Mouse (Mus musculus): Measurements from ENCODE around the gene Thoc5. TPM values are rescaled to one million over a fixed set of nuclear protein-coding genes. Genes with fewer than 3 reads are reported as not detected.

Gene Thoc5
- total and polyA plus RNA-seq, 2 experiments, result 10.0 to 10.4 TPM

GRCm38 (mm10) chr11:4873755-4874475, 21.2 kb upstream of the Thoc5 start, which contains the start of gene Nipsnap1:
Gene Nipsnap1 (plus strand): TSS chr11:4873951.
- whole genome bisulfite sequencing, result 1% methylated on average over 30 of the region's 30 CpGs
- peak within 1 kb of the TSS; percentile 74 for H3K9ac ChIP-seq (ENCODE audit: low read depth, low read length)
- DNase-seq (ENCODE audit: extremely low read depth, low read depth, low spot score), result peak; percentile 69
- H3K36me3 ChIP-seq (ENCODE audit: control insufficient read depth, insufficient read depth, low read length), result no peaks in the 10 kb centered on the region
- peaks cover 4% of the 10 kb centered on the region; the same call in 1 of the 2 replicates for H3K4me1 ChIP-seq (ENCODE audit: control insufficient read depth, insufficient read depth, low read length)
- H3K27me3 ChIP-seq (ENCODE audit: control insufficient read depth, insufficient read depth, low read length), result no peaks in the 10 kb centered on the region
- peak; percentile 75; the same call in 1 of the 2 replicates for TF ChIP-seq POLR2A (IDR thresholded peaks at IDR 0.05; ENCODE audit: extremely low read depth, insufficient read depth, low read length)
- TF ChIP-seq CTCF (IDR thresholded peaks at IDR 0.05; ENCODE audit: low read depth, low read length), result no peak
- peak within 1 kb of the TSS; percentile 92 for H3K27ac ChIP-seq (replicated peaks; ENCODE audit: insufficient read depth, low read depth, low read length)
- peaks cover 14% of the 10 kb centered on the region; the same call in 1 of the 2 replicates for H3K79me2 ChIP-seq (ENCODE audit: control insufficient read depth, insufficient read depth, low read length)
- peak within 1 kb of the TSS; percentile 84 for H3K4me3 ChIP-seq (ENCODE audit: insufficient read depth, low read depth, low read length)

GRCm38 (mm10) chr11:4874551-4874950, 20.6 kb upstream of the Thoc5 start:
- DNase-seq (ENCODE audit: extremely low read depth, low read depth, low spot score), result peak; percentile 97
- H3K27me3 ChIP-seq (ENCODE audit: control insufficient read depth, insufficient read depth, low read length), result no peaks in the 10 kb centered on the region
- H3K27ac ChIP-seq (replicated peaks; ENCODE audit: insufficient read depth, low read depth, low read length), result peak overlapping the region; percentile 92
- TF ChIP-seq POLR2A (IDR thresholded peaks at IDR 0.05; ENCODE audit: extremely low read depth, insufficient read depth, low read length) (peak; percentile 73; the same call in 1 of the 2 replicates), CTCF (IDR thresholded peaks at IDR 0.05; ENCODE audit: low read depth, low read length) (no peak)
- peak overlapping the region; percentile 74 for H3K9ac ChIP-seq (ENCODE audit: low read depth, low read length)
- peak overlapping the region; percentile 84 for H3K4me3 ChIP-seq (ENCODE audit: insufficient read depth, low read depth, low read length)
- WGBS, result 4% methylated on average over 10 of the region's 10 CpGs
- H3K36me3 ChIP-seq (ENCODE audit: control insufficient read depth, insufficient read depth, low read length), result no peaks in the 10 kb centered on the region
- peaks cover 4% of the 10 kb centered on the region; the same call in 1 of the 2 replicates for H3K4me1 ChIP-seq (ENCODE audit: control insufficient read depth, insufficient read depth, low read length)
- H3K79me2 ChIP-seq (ENCODE audit: control insufficient read depth, insufficient read depth, low read length), result peaks cover 14% of the 10 kb centered on the region; the same call in 1 of the 2 replicates

- DNase-seq (ENCODE audit: extremely low read depth, low read depth, low spot score), result no peak
- Histone ChIP-seq H3K4me3 (ENCODE audit: insufficient read depth, low read depth, low read length) (no peak overlapping the region), H3K4me1 (ENCODE audit: control insufficient read depth, insufficient read depth, low read length) (peaks cover 28% of the 10 kb centered on the region), H3K79me2 (ENCODE audit: control insufficient read depth, insufficient read depth, low read length) (peaks cover 18% of the 10 kb centered on the region; the same call in 1 of the 2 replicates), H3K9ac (ENCODE audit: low read depth, low read length) (no peak overlapping the region), H3K36me3 (ENCODE audit: control insufficient read depth, insufficient read depth, low read length) (0 out of 2 replicates have a peak, but pooled peaks cover 3% of the 10 kb centered on the region), H3K27me3 (ENCODE audit: control insufficient read depth, insufficient read depth, low read length) (no peaks in the 10 kb centered on the region), H3K27ac (replicated peaks; ENCODE audit: insufficient read depth, low read depth, low read length) (peak overlapping the region; percentile 43; the same call in 1 of the 2 replicates)
- WGBS, result 81% methylated on average over 4 of the region's 4 CpGs
- TF ChIP-seq POLR2A (IDR thresholded peaks at IDR 0.05; ENCODE audit: extremely low read depth, insufficient read depth, low read length) (no peak), CTCF (IDR thresholded peaks at IDR 0.05; ENCODE audit: low read depth, low read length) (no peak)
Observed at GRCm38 (mm10) chr11:4881087-4881486, 14.0 kb upstream of the Thoc5 start.

- Histone ChIP-seq H3K36me3 (ENCODE audit: control insufficient read depth, insufficient read depth, low read length) (peaks cover 3% of the 10 kb centered on the region; the same call in 1 of the 2 replicates), H3K79me2 (ENCODE audit: control insufficient read depth, insufficient read depth, low read length) (peaks cover 10% of the 10 kb centered on the region; the same call in 1 of the 2 replicates), H3K4me3 (ENCODE audit: insufficient read depth, low read depth, low read length) (peak overlapping the region; percentile 5; the same call in 1 of the 2 replicates), H3K27me3 (ENCODE audit: control insufficient read depth, insufficient read depth, low read length) (no peaks in the 10 kb centered on the region), H3K4me1 (ENCODE audit: control insufficient read depth, insufficient read depth, low read length) (peaks cover 28% of the 10 kb centered on the region), H3K9ac (ENCODE audit: low read depth, low read length) (peak overlapping the region; percentile 24), H3K27ac (replicated peaks; ENCODE audit: insufficient read depth, low read depth, low read length) (peak overlapping the region; percentile 66)
- 15% methylated on average over 14 of the region's 14 CpGs for WGBS
- peak; percentile 99 for DNase-seq (ENCODE audit: extremely low read depth, low read depth, low spot score)
- TF ChIP-seq CTCF (IDR thresholded peaks at IDR 0.05; ENCODE audit: low read depth, low read length) (peak; percentile 67), POLR2A (IDR thresholded peaks at IDR 0.05; ENCODE audit: extremely low read depth, insufficient read depth, low read length) (no peak)
Observed at GRCm38 (mm10) chr11:4882892-4883627, 12.1 kb upstream of the Thoc5 start.

- DNase-seq (ENCODE audit: extremely low read depth, low read depth, low spot score), result peak; percentile 50
- Histone ChIP-seq H3K79me2 (ENCODE audit: control insufficient read depth, insufficient read depth, low read length) (0 out of 2 replicates have a peak, but pooled peaks cover 7% of the 10 kb centered on the region), H3K9ac (ENCODE audit: low read depth, low read length) (no peak overlapping the region), H3K27me3 (ENCODE audit: control insufficient read depth, insufficient read depth, low read length) (no peaks in the 10 kb centered on the region), H3K36me3 (ENCODE audit: control insufficient read depth, insufficient read depth, low read length) (peaks cover 23% of the 10 kb centered on the region; the same call in 1 of the 2 replicates), H3K27ac (replicated peaks; ENCODE audit: insufficient read depth, low read depth, low read length) (no peak overlapping the region), H3K4me3 (ENCODE audit: insufficient read depth, low read depth, low read length) (no peak overlapping the region), H3K4me1 (ENCODE audit: control insufficient read depth, insufficient read depth, low read length) (peaks cover 26% of the 10 kb centered on the region)
- 53% methylated on average over 2 of the region's 2 CpGs for WGBS
- TF ChIP-seq CTCF (IDR thresholded peaks at IDR 0.05; ENCODE audit: low read depth, low read length) (peak; percentile 58; the same call in 1 of the 2 replicates), POLR2A (IDR thresholded peaks at IDR 0.05; ENCODE audit: extremely low read depth, insufficient read depth, low read length) (no peak)
Observed at GRCm38 (mm10) chr11:4885385-4885903, 9.7 kb upstream of the Thoc5 start.
